Mouse (Mus musculus) brain, embryonic 14.5 days (tissue): ENCODE results near the gene Coro2b.

Source experiments
- CTCF ChIP-seq: fragments of 200-500 bp; IDR thresholded peaks from 2 replicates; pipeline ENCODE4 v1.5.1; 2012; ENCODE audit warnings: inconsistent platforms, mild to moderate bottlenecking, moderate library complexity, borderline replicate concordance; ENCODE audit not compliant: insufficient read depth, insufficient read length; ENCODE audit errors: extremely low read depth
- POLR2A ChIP-seq: fragments of 200-500 bp; IDR thresholded peaks from 2 replicates; pipeline ENCODE4 v1.6.1; 2012; ENCODE audit warnings: mild to moderate bottlenecking, inconsistent platforms, borderline replicate concordance; ENCODE audit not compliant: poor library complexity, insufficient read depth, insufficient read length, severe bottlenecking; ENCODE audit errors: extremely low read depth

DNA sequence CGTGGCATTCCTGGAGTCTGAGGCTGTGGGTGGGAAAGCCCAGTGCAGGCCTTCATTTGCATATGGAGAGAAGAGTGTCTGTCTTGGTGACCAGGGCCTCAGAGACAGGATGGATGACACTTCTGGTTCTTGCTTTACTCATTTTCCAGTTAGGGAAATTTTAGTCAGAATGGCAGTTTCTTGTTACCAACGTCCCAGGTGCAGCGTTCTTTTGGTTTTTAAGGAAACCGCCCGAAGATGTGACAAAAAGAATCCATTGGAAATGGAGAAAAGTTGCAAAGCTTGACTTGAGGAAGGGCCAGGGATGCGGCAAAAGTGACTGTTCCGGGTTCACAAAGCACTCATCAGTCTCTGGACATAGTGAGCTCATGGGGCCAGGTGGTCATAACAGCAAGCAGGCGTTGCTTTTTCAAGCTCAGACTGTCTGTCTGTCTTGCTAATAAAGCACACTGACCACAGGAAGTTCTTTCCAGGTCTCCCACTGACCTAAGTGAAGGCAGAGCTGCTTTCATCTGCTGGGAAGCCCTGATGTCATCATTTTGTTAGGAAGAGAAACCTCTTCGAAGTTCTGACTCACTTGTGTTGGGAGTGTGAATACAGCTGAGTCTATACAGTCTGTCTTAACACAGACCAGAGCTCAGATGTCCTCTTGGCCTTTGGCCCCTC, 164.2 kb downstream of the Coro2b start:
- TF ChIP-seq CTCF (no peak), POLR2A (no peak)
